Mouse (Mus musculus) left cerebral cortex, postnatal 25 days (tissue): ENCODE measurements around the gene Rai1. TPM values are rescaled to one million over a fixed set of nuclear protein-coding genes. Genes with fewer than 3 reads are reported as not detected.
A peak's percentile ranks its signal among the peaks of the same experiment; 100 is the strongest.

Experiments used
- DNase-seq, 2 experiments: peaks; one replicate each; pipeline ENCODE4 v3.0.0; 2022; ENCODE audit warnings: low spot score in 2 of 2, mixed read lengths in 1 of 2
- intact Hi-C: fragments of 180-260 bp; cut with DNase I; formaldehyde crosslinking; loops from one replicate; pipeline ENCODE4 v1.15.1; 2025
- microRNA-seq, 2 experiments: library from miRNA; unstranded; fragments of <30 nt; microRNA quantifications; one replicate each; pipeline ENCODE4 v1.2.0; 2022
- total RNA-seq, 2 experiments: library from RNA; stranded (reverse); gene quantifications; 2 replicates each; pipeline ENCODE4 v1.2.3; 2021

Rai1 gene
- total RNA-seq, 2 experiments from 2014 or later, result 59.4 to 69.2 TPM

DNA sequence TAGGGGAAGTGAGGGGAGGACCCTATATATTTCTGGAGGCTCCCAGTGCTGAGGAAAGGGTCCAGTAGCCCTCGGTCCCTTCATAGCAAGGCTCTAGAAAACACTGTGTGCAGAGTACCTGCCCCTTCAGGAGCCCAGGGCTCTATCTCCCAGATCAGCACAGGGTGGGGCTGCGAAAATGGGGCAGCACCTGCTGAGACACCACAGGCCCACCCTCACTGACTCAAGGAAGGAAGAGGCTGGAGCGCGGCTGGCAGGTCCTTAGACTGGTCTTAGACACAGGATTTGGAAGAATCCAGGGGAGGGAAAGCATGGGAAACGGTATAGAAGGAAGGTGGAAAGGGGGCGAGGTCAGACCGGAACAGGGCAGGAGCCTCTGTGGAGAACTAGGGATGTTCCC is 125.7 kb downstream of the Rai1 start:
- DNase-seq, result no peak
- intact Hi-C loops, result no loop called here

- intact Hi-C loops, result no loop called here
- no peak for DNase-seq
Measured at GRCm38 (mm10) chr11:60231326-60231725, 126.5 kb downstream of the Rai1 start.

GRCm38 (mm10) chr11:60231951-60232350 is 127.1 kb downstream of the Rai1 start:
- intact Hi-C loops, result no loop called here
- DNase-seq, result no peak

GRCm38 (mm10) chr11:60232441-60233058 is 127.7 kb downstream of the Rai1 start:
- DNase-seq, result no peak
- intact Hi-C loops, result no loop called here

DNA sequence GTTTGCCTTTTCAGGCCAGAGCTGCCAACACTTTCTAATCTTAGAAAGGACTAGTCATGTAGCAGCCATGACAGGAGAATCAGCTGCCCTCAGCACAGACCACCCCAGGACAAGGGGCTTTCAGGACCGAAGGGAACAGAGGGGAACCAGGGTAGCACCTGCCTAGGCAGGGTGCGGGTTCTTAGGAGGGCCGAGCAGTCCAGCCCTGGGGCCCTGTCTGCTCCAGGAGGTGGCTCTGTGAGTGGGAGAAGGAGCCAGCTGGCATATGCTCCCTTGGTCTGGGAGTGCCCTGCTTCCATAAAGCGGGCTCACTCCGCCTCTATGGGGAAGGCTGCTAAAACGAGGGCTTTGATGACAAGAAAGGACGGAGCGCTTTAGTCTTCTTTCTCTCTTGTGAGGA is 128.4 kb downstream of the Rai1 start:
- DNase-seq, result peak; percentile 32 to 61
- intact Hi-C loops, result no loop called here

- intact Hi-C loops, result no loop called here
Measured at GRCm38 (mm10) chr11:60235351-60235750, 130.5 kb downstream of the Rai1 start.

DNA sequence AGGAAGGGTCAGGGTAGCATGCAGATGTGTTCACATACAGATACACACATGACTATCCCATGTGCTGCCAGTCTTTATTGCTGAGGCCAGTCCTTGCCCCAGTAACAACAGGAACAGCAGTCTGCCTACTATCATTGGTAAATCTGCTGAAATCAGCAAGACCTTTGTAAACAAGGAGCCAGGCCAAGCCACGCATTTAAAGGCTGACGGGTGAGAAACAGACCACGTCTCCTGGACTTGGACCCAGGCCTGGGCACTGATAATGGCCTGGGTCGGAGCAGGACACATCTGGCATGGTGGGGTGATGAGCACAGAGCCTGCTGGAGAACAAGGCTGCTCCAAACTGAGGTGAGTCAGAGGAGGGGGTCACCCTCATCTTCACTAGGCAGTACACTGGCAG is 135.7 kb downstream of the Rai1 start:
- no peak for DNase-seq
- intact Hi-C loops, result no loop called here

More at GRCm38 (mm10) chr11:60235351-60235750, 130.5 kb downstream of the Rai1 start:
- DNase-seq, result no peak

DNA sequence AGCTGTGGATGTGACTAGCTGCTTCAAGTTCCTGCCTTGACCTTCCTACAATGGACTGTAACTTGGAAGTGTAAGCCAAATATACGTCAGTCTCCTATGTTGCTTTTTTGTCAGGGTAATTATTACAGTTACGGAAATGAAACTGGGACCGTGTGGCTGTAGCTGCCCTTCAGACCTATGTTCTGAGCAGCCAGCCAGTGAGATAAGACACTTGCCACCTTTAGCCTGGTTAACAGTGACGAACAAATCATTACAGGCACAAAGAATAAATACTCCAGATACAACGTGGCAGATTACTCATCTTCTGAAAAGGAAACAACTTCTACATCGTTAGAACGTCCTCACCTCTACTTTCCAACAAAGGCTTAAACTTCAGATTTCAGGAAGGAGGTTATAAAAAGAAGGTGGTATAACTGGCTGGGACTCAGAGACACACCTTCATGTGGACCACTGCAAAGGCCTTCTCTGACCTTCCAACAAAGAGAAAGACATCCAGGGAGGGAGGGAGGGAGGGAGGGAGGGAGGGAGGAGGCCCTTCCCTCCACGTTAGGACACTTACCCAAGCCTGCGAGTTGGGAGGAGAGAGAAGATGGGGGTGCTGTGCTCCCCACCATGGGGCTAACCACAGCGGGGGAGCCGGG is 139.8 kb downstream of the Rai1 start:
- intact Hi-C loops, result no loop called here
- DNase-seq, result no peak

GRCm38 (mm10) chr11:60246077-60246476 is 141.3 kb downstream of the Rai1 start:
- intact Hi-C loops, result no loop called here
- DNase-seq, result peak in 1 of 2 experiments; percentile 77

DNA sequence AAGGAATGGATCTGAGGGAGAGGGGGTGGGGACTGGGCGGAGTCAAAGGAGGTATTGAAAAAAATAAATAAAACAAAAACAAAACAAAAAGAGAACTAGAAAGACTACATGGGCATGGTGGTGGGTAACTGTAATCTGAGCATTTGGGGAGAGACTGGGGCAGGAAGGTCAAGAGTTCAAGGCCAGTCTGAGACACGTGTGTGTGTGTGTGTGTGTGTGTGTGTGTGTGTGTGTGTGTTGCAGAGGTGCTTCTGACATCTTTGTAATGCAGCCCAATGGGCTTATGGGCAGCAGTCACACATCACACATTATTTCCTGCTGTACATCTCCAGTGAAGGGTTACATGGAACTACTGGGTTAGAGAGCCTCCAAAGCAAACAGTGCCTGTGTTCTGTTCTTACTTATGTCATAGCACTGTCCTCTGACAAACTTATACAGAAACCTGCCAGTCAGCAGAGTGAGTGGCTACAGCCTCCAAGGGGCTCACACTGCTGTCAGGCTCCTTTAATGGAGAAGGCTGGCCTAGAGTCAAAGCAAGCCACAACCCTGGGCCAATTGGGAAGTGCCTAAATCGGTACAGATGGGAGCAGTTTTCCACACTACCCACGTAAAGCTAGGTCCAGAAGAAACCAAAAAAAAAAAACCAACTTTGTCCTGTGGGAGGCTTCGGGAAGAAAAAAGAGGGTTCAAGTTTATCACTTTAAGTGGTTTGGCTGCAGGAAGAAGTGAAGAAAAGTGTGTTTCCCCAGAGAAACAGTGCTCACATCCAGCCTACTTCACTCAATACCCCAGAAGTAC is 143.1 kb downstream of the Rai1 start:
- peak in 1 of 2 experiments; percentile 59 for DNase-seq
- intact Hi-C loops, result loop anchor here (2.0 kb wide), 1 partner anchor 37 kb away; no protein-coding TSS in a partner anchor

Small RNA genes lying within 50 kb of the gene (microRNA-seq; reads per million reads assigned to microRNA genes)
- gene Mir6921, result 0.34 to 0.74 reads per million in 2 experiments
- 1.0 to 1.5 reads per million in 2 experiments for gene Mir6922

Other genes starting within 250 kb of the Rai1 start
- 10 to 100 TPM; 38.8 to 39.7 TPM for gene Med9, start 156.8 kb upstream of the Rai1 start, total RNA-seq
- gene Rasd1, start 140.1 kb upstream of the Rai1 start, total RNA-seq, result 10 to 100 TPM in 1 of 2 experiments, 1 to 10 TPM in 1; 9.3 to 12.1 TPM
- 1 to 10 TPM; 5.0 to 7.6 TPM for gene Pemt, start 58.5 kb upstream of the Rai1 start, total RNA-seq
- 10 to 100 TPM; 42.3 to 50.7 TPM for gene Srebf1, start 117.6 kb downstream of the Rai1 start, total RNA-seq
- 100 to 1,000 TPM; 200 to 203 TPM for gene Tom1l2, start 247.9 kb downstream of the Rai1 start, total RNA-seq
- gene Drc3, start 248.3 kb downstream of the Rai1 start, total RNA-seq, result 10 to 100 TPM in 1 of 2 experiments, 1 to 10 TPM in 1; 9.1 to 11.1 TPM